Mouse (Mus musculus) hindlimb bud, embryonic 11.5 days (tissue): ENCODE measurements around the gene Ush2a.

Source experiments
- DNase-seq: peaks from one replicate; pipeline ENCODE4 v3.0.0-alpha.2; 2012; ENCODE audit warnings: low read depth, low spot score; ENCODE audit errors: extremely low spot score

The Ush2a gene

DNA sequence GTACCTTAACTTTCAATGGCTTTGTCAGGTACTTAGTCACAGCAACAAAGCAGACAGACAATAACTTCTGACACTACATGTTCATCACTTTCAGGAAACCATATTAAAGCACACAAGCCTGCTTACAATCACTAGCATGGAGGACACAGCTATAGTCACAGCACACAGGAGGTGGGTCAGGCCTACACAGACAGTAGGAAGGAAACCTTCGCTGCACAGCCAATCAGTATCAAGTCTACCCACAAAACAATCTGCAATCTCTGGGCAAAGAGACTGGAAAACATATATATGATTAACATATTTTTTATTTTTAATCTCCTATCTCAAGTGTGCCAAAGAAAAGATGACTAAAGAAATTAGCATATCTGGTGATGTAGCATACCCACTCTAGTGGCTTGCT is 743.0 kb downstream of the Ush2a start:
- DNase-seq: no peak

DNA sequence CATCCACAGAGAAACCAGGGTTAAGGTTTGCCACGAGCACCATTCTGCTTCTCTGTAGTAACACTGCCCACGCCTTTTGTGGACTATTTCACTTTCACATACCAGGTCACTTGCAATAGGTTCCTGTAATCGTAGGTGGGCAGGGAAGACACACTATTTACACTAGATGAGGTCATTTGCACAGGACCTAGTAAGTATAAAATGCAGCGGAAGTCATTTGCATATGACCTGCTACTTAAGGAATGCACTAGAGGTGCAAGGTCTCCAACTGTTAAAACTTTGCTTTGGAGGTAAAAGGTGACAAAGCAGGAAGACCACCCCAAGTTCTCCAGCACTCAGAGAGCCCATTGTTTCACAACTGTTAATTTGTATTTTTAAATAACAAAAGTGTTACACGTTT is 744.4 kb downstream of the Ush2a start:
- DNase-seq: no peak

DNA sequence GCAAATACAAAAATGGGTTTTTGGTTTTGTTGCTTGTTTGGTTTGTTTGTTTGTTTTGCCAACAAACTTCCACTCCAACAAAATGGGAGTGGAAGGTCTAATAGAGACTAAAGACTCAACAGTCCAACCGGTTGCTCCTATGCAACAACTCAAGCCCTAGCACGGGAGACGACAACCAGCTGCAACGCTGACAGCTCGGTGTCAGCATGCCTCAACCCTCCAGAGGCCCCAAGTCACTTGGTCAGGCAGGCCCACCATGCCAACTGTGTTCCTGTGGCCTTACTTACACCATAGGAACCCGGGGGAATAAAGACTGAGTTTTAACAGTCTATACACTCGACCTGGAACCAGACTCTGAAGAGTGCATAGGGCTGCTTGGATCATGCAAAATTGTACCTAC is 745.0 kb downstream of the Ush2a start:
- DNase-seq: no peak

DNA sequence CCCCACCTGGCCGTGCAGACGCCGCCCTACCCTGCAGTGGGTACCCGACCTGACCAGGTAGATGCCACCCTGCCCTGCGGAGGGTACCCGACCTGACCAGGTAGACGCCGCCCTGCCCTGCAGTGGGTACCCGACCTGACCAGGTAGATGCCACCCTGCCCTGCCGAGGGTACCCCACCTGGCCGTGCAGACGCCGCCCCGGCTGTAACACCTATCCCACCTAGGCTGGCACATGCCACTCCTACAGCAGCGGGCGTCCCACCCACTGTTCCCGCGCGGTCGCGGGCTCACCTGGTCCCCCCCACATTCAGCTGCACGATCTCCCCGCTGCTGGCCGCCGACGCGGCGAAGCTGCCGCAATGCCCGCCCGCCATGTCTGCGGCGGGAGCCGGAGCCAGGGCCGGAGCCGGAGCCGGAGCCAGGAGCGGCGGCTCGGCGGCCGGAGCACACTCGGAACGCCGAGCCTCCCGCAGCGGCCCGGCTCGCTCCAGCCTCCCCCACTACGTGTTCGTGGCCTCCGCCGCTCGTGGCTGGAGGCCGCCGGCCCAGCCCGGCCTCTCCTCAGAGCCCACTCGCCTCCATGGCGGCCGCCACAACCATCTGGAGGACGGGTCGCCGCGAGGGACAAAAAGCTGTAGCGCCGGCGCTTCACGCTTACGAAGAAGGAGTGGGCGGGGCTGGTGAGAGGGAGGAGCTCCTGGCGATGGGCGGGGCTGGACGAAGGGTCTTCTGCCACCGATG is 745.6 kb downstream of the Ush2a start, which contains the start of gene Kctd3:
Gene Kctd3 (minus strand): TSS at position 603 of the 741 bp plus-strand sequence.
- peak; percentile 75 for DNase-seq

DNA sequence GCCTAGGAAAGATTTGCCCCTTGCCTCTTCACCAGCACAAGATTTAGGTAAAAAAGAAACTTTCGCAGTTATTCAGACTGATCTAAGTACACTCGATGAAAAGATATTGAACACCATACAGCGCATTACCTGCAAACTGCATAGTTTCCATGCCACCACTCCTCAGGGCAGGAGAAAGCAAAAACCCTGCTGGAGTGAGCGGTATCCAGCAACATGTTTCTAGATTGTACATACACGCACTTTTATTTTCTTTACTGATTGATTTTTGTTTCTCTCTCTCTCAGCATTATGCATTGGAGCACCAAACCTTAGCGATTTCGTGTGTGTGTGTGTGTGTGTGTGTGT is 746.1 kb downstream of the Ush2a start:
- no peak for DNase-seq

DNA sequence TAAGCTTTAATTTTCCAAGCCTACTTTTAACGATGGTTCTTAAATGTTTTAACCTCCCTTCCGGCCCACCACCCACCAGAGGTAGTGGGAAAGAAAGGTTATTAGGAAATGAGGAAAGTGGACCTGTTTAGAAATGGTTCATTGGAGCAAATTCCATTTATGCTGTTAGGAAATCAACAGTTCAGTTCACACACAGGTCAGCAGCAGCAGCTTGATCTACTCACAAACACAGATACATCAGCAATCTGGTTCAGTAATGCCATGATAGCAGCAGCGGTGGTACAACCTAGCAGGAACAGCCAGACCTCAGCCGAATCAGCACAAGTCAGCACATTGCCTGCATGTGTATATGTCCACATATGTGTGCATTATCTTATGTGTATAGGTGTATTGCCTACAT is 748.8 kb downstream of the Ush2a start:
- DNase-seq: no peak

DNA sequence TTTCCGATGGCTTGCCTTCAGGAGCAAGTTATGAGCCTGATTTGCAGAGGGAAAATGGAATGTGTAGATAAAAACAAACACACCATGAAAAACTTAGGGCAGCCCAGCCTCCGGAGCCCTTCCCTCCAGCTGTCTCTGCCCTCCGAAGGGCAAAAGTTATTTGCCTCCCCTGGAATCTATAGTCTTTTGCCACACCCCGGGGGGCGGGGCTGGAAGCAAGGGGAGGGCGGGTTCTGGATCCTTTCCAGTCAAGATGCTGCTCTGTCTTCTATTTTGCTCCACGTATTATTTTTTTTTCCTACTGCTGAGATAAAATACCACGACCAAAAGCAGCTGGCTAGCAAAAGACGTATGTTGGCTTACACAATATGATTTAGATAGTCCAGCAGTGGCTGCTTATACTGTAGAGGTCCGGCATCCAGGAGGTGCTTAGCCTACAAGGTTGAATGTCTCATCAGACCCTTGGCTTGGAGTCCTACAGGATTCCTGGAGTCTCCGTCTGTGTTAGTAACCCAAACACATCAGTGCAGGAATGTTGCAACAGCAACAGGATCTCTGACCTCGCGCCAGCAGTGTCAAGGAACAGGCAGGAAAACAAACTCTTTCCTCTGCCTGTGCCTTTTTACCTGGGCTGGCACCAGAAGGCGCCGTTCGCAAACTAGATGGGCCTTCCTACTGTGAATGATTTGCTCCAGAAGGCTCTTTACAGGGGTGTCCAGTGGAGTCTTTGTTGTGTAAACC is 751.2 kb downstream of the Ush2a start:
- DNase-seq: no peak

DNA sequence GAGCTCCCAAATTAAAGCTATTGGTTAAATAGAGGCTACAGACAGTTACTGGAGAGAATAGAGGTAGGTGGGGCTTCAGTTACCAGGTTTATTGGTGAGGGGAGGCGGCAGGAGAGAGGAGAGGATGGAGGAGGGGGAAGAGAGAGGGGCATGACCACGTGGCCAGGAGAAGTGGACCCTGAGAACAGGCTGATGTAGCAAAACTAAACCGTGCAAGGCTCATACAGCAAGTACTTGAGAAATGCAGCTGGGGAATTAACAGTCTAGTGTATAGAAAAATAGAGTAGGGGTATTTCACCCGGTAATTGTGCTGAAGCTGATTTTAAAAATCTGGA is 751.7 kb downstream of the Ush2a start:
- DNase-seq: no peak
